Mouse (Mus musculus) CH12F3 (cell line): ENCODE measurements around the gene Klrb1b.
"Not testable (repeated sequence)": the region's sequence is repeated elsewhere in the genome, so short reads cannot be mapped to it uniquely, and the experiment has no call there.

Experiments
- in situ Hi-C: fragments of 300-500 bp; cut with MboI; formaldehyde crosslinking; loops from 2 replicates; pipeline ENCODE4 v1.14.3; 2020; ENCODE audit warnings: low sequenced_read_pairs

Klrb1b gene

DNA sequence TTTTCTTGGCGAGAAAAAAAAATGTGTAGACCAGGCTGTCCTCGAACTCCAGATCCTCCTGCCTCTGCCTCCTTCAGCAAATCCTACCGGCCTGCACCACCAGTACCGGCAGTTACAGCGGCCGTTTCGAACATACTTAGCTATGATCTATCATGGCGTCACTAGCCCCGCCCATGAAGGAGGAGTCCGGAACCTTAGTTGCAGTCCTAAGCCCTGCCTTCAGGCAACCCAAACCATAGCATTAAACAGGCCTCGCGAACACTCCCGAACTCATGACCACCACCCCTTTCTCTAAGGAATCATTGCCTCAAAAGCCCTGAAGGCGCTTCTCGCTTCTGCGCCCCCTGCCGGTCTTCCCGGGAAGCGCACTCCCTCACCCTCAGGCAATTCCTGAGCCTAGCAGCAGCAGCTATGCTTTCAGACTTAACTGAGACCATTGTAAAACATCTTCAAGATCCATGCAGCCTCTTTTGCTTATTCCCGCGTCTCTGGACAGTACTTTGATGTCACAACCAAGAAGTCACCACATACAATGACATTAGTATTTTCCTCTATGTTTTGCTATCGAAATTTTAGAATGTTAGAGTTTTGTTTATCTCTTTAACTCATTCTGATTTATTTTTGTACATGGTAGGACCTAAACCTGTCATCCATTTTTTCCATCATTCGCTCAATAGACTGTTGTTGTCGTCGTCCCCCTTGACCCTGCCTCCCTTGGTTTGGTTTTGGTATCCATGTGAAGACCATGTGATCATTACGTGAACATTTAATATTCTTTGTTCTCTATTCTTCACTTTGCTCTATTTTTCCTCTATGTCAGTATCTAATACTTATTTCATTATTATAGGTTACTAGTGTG, 22.9 kb downstream of the Klrb1b start:
- in situ Hi-C loops, result loop anchor here (5.0 kb wide), 1 partner anchor 39 kb away; no protein-coding TSS in a partner anchor

- in situ Hi-C loops, result loop anchor here (5.0 kb wide), 1 partner anchor 40 kb away; no protein-coding TSS in a partner anchor
Observed at GRCm38 (mm10) chr6:128802557-128802956, 23.6 kb downstream of the Klrb1b start.

DNA sequence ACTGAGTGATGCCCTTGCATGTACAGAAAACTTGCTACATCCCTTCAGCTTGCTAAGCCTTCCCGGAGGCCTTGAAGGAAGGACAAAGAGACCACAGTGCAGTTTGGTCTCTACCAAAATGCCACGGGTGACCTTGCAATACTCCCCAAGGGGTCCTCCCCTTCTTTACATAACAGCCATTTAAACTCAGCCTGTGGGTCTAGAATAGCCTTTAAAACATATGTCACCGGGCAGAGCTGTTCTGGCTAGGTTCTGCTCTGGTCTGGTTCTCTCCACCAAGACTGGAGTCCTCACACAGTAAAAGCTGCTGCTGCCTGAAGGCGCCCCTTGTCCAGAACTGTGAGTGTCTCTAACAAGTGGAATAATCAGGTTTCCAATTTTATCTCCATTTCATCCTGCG, 25.4 kb downstream of the Klrb1b start:
- in situ Hi-C loops, result loop anchor here (5.0 kb wide), 1 partner anchor 42 kb away; no protein-coding TSS in a partner anchor

DNA sequence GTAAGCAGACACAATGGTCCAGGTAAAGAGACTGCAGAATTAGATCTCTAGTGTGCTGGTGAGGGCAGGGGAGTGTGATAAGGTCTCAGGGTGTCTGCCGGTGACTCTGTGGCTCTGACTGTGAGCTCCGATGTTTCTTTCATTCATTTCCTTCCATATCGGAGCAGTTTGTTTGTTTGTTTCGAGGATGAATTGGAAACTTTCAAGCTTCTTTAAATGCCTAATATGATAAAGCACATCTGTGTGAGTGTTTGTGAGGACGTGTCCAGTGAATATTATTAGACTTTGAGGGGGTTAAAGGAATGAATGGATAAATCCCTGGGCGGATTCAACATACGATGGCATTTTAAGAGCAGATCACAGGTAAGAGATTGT, 26.2 kb downstream of the Klrb1b start:
- in situ Hi-C loops, result loop anchor here (5.0 kb wide), 1 partner anchor 42 kb away; no protein-coding TSS in a partner anchor

DNA sequence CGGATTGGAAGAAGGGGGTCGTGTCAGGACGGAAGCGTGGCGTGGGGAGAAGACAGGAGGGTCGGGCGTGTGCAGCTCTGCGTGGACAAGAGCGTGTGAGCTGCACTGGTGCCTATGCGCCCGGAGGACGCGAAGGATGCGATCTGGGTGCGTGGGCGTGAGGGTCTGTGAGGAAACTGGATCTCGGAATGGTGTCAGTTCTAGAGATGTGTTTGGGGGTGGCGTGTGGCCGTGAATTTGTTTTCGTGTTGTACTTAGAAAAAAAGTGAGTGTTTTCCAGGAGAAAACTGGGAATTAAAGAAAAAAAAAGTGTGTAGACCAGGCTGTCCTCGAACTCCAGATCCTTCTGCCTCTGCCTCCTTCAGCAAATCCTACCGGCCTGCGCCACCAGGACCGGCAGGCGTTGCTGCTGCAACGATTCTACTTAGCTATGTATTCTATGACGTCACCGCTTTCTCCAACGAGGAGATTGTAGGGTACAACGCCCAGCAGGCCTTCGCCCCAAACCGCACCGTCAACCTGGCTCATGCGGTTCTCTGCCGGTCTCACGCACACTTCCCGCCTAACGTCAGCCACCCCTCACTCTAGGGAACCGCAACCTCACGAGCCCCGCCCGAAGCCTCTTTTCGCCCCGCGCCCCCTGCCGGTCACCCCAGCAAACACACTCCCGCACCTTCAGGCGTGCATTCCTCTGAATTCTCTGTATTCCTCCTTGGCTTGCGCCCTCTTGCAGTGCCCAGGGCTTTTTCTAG, 26.8 kb downstream of the Klrb1b start:
- in situ Hi-C loops, result not testable (repeated sequence)

DNA sequence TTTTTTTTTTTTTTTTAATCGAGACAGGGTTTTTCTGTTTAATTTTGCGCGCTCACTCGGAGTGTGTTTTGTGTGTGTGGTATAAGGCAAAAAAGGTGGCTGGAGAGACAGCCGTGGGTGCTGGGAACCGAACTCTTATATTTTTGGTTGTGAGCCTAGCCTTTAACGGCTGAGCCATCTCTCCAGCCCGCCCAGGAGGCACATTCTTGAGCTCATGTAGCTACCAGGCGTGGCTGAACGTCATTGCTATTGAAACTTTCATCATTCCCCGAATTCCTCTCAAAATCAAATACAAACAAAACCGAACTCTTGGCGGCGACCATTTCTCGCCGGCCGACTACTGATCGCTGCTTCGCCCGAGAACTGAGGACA, 27.4 kb downstream of the Klrb1b start:
- in situ Hi-C loops, result not testable (repeated sequence)

DNA sequence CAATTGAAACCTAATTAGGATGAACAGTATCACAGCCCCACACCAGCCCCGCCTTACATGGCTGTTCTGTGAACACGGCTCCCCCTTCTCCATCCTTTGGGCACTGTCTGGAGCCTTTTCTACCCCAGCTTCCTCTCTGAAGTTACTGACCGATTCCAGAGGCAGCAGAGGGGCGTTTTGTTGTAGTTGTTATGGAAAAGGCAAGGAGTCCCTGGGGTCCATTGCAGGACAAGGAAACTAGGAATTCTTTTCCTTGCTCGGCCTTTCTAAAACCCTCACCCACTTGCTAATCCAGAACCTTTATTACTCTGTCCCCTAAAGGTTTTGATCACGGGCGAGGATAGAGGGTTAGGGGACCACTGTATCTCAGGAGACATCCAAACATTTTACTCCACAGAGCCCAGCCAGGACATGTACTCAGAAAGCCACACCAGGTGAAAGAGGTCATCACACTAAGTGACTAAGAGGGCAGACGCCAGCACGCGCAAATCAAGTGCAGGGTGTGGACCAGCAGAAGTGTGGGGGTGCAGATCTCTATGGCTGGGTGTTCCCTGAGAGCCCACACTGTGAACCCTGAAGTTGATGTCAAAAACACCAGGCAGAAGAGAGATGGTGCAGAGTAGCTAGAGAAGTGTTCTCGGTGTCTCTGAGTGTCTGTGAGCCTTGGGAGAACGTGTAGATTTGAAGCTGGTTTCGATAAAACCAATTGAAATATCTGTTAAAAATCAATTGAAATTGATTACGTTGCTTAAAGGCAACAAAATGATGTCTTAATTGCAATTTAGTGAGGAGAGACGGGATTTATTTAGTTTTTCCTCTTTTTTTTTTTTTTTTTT, 28.0 kb downstream of the Klrb1b start:
- in situ Hi-C loops, result no loop called here

- in situ Hi-C loops, result no loop called here
Observed at GRCm38 (mm10) chr6:128797185-128797905, 28.8 kb downstream of the Klrb1b start.

DNA sequence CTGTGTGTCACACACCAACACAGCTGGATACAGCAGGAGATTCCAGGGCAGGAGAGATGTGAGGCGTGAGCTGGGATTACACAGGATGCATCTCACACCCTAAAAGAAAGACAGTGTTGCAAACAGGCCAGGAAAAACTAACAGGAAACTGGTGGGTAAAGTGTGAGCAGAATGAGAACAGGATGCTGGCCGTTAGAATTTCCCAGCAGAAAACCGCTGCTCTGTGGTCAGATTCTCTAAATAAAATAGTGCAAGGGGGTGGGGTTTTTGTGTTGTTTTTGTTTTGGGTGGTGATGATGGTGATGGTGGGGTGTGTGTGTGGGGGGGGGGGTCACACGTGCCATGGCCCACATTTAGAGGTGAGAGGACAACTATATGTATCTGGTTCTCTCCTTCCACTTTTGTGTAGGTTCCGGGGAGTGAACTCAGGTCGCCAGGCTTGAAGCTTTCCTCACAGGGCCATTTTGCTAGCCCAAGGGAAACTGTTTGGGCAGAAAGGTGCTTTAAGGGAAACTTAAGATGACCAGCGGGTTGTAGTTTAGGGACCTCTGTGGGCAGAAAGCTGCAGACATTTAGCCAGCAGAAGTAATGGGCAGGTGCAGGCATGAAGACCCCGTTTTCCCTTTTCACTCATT, 29.7 kb downstream of the Klrb1b start:
- in situ Hi-C loops, result no loop called here

GRCm38 (mm10) chr6:128793734-128794133, 32.4 kb downstream of the Klrb1b start:
- in situ Hi-C loops, result no loop called here

DNA sequence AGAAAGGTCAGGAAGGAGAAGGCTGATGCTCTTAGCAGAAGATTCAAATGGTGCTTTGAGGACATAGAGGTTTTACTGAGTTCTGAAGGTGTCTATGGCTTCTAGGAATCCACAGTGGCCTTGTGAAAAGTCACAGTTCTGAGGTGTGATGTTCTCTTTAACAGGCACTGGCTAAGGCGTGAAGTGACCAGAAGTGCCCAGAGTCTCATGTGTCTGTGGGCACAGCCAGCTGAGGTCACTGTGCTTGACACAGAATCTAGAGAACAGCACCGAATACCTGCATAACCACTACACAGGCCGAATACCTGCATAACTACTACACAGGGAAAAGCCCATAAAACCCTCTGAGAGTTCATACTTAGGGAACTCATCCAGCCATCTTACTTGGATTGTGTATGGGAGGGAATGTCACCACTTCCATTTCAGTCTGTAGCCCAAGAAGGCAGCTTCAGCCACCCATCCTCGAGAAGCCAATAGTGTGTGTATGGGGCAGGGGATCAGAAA, 35.6 kb downstream of the Klrb1b start:
- in situ Hi-C loops, result not testable (repeated sequence)

DNA sequence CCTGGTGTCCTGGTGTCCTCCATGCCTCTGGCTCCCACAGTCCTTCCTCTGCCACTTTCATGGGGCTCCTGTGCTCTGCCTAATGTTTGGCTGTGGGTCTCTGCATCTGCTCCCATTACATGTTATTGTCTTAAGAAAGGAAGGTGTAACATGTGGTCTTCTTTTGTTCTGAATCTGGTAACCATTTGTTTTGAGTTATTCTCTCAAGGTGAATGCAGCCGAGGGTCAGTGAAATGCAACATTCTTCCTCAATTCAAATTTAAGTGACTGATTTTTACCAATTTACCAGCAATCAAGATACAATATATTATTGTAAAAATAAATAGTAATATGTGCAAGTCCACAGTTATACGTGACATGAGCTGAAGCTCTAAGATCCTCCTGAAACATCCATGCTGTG, 37.0 kb downstream of the Klrb1b start, which contains the start of gene Klrb1c:
Klrb1c (minus strand) TSS at position 101 of the 400 bp plus-strand sequence.
- in situ Hi-C loops, result no loop called here

- in situ Hi-C loops, result no loop called here
Observed at GRCm38 (mm10) chr6:128788517-128788916, 37.6 kb downstream of the Klrb1b start.

DNA sequence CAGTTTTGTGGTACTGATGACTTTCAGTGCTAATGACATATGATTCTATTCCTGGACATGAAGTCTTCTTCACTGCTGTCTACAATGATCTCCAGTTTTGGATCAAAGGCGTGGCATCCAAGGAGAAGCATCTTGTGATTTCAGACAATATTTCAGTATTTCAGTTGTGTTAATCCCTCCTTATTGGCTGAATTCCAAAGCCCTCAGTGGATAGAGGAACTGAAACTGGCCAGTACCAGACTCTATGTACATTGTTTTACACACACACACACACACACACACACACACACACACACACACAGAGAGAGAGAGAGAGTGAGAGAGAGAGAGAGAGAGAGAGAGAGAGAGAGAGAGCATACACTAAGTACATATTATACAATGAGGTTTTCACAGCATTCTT, 39.7 kb downstream of the Klrb1b start:
- in situ Hi-C loops, result not testable (repeated sequence)

DNA sequence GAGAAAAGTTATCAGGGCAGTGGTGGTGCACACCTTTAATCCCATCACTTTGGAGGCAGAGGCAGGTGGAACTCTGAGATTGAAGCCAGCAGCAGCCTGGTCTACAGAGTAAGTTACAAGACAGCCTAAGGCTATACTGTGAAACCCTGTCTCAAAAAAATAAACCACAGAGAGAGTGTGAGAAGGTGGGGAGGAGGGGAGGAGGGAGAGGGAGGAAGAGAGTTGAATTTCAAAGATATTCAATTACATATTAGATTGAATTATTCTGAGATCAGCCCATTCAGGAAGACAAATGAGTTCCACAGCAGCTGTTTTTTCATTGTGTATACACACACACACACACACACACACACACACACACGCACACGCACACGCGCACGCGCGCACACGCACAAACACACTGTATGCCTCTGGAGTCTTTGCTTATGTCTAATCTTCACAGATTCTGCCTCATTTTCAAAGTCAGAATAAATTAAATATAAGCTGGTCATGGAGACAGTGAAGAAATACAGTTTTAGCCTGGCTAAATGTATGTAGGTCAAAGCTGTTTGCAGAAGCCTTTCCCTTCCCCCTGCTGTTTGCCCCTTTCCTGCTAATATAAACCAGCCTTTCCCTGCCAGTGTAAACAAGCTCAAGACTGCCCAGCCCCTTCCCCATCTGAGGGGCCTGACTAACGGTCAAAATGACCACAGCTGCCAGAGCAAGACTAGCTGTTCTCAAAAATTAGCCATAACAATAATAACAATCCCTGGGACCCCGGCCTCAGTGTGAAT, 56.5 kb downstream of the Klrb1b start:
- in situ Hi-C loops, result loop anchor here (10.0 kb wide), 1 partner anchor 65 kb away; no protein-coding TSS in a partner anchor

DNA sequence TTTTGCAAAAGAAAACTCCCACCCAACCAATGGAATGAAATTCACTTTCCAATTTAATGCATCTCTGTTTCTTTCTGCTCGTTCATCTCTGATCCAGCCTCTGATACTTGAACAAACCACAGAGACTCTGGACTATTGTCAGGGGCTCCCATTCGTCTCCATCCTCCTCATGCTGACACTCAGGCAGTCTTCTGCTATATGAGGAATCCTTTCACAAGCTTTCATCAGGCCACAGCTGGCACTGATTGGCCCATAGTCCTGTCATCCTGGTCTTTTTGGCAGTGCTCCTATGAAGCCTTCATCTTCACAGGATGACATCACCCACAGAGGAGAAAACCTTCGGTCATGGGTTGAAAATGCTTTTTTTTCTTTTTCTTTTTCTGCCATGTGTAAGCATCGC, 58.1 kb downstream of the Klrb1b start:
- in situ Hi-C loops, result loop anchor here (10.0 kb wide), 1 partner anchor 67 kb away; no protein-coding TSS in a partner anchor

- in situ Hi-C loops, result loop anchor here (10.0 kb wide), 1 partner anchor 68 kb away; no protein-coding TSS in a partner anchor
Observed at GRCm38 (mm10) chr6:128766486-128767254, 59.5 kb downstream of the Klrb1b start.

GRCm38 (mm10) chr6:128765211-128765610, 60.9 kb downstream of the Klrb1b start:
- in situ Hi-C loops, result loop anchor here (10.0 kb wide), 1 partner anchor 70 kb away; no protein-coding TSS in a partner anchor
